Mouse (Mus musculus) hematopoietic stem cell, adult 5-6 weeks (primary cell): ENCODE results near the gene Akap8l. TPM values are rescaled to one million over a fixed set of nuclear protein-coding genes. Genes with fewer than 3 reads are reported as not detected.

Source experiments
- ATAC-seq, 2 experiments: fragments of 125-278 bp in 1 of 2; replicated peaks in 1 of 2; 2 replicates each; pipeline ENCODE4 v1.8.0; 2016 to 2017; ENCODE audit warnings: inconsistent platforms in 2 of 2, mild to moderate bottlenecking in 2 of 2, moderate number of reproducible peaks in 2 of 2, low read depth in 1 of 2, moderate TSS enrichment in 1 of 2; ENCODE audit not compliant: low FRiP score in 2 of 2, poor library complexity in 2 of 2, severe bottlenecking in 2 of 2, insufficient read depth in 1 of 2, low TSS enrichment in 1 of 2
- total RNA-seq: library from RNA; stranded (forward); fragments of 172-1452, 232-1000 nt; gene quantifications from 2 replicates; pipeline ENCODE4 v1.2.3, GENCODE M21; 2017

Gene Akap8l
- total RNA-seq = 122 and 127 TPM in 2 replicates

DNA sequence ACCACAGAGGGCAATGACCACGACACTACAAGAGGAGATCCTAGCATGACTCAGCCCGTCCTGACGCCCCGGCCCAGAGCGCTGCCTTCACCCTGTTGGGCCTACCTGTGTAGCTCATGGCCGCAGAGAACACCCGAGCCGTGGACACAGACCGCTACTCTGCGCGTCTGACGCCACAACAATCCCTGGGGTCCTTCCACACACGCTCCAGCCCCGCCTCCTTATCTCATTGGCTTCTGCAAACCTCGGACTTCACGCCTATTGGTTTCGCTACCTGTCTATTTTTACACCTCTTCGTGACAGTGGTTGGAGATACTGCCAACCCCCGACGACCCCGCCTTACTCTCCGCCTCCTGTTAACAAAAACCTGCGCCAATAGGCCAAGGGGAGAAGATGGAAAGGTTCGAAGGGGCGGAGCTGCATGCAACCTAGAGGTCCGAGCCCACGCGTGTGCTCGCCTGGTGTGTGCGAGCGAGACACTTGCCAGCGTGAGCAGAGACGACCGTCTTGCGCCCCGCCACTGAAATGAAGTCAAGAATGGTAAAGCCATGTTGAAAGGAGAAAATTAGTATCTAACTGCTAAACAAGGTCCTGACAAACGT is at the start of gene Akap8l:
Akap8l (minus strand) TSS at position 226 of the 602 bp plus-strand sequence.
- peak; percentile 97 to 98 for ATAC-seq

GRCm38 (mm10) chr17:32396266-32396665 is 45.9 kb upstream of the Akap8l start:
- no peak for ATAC-seq

DNA sequence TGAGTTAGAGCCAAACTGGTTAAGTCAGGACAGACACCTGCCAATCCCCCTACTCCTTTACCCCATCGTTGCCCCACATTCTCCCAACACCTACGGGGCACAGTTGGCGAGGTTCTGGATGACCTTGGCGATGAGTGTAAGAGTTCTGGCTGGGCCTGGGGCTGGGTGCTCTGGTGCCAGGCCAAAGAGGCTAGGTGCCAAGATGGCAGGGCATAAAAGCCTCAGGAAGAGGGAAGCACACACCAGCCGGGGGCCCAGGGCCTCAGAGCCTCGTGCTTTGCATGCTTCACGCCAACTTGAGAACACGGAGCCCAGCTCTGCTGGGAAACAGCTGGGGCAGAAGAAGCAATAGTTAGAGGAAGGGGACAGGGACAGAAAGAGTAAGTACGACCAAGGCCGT is 43.5 kb upstream of the Akap8l start:
- ATAC-seq = no peak

DNA sequence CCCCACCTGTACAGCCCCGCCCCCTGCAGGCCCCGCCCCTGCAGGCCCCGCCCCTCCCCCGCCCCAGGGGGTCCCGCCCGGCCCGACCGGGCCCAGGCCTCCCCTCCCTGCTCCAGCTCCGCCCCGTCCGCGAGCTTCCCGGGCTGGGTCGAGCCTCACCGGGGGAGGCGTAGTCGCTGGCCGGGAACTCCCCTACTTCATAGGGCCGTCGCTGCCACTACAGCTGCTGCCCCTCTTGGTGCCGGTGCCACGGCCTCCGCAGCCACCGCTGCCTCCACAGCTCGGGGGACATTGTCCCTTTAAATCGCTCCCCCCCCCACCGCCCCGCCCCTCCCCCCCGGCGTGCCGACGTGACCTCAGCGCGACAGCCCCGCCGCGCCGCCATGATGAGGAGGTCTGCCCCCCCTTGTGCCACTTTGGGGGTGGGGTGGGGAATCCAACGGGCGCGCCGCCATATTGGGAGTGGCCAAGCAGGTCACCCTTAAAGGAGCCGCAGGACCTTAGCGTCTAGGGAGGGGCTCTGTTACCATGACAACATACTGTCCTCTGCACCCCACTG is 38.8 kb upstream of the Akap8l start, which contains the start of gene Wiz:
Wiz (minus strand) TSS at position 339 of the 559 bp plus-strand sequence.
- peak; percentile 76 to 80 for ATAC-seq

- ATAC-seq = no peak
Measured at GRCm38 (mm10) chr17:32388370-32389100, 38.1 kb upstream of the Akap8l start.

- ATAC-seq = no peak
Measured at GRCm38 (mm10) chr17:32387986-32388369, 37.6 kb upstream of the Akap8l start.

DNA sequence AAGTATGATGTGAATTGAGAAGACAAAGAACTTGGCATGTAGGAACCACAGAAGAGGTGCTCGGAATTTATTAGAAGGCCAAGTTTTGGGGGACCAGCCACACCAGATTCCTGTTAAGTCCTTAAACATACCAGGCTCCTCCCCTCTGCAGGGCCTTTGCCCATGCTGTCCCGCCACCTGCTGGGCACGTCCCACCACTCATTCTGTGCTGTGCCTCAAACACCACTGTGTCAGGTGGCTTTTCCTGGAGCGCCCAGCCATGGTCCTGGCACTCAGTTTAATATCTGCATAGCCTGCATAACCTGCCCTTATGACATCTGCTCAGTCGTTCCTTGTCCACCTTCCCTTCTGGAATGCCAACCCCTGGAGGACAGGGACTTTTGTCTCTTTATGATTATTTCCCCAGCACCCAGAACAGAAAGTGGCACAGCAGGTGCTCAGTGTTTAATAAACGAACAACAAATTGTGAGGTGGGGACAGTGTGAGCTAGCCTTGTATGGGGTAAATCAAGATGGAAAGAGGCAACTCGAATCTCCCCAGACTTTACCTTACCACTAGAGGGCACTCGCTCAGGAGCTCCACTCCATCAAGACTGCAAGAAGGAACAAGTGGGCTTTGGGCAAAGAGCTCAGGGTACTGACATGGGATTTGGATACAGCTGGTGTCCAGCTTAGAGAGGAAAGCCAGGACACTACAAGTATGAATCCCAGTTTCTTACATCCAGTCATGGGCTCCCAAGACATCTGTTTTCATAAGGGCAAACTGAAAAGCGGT is 36.4 kb upstream of the Akap8l start:
- peak; percentile 31 to 42; a peak in 2 of 4 replicates for ATAC-seq

DNA sequence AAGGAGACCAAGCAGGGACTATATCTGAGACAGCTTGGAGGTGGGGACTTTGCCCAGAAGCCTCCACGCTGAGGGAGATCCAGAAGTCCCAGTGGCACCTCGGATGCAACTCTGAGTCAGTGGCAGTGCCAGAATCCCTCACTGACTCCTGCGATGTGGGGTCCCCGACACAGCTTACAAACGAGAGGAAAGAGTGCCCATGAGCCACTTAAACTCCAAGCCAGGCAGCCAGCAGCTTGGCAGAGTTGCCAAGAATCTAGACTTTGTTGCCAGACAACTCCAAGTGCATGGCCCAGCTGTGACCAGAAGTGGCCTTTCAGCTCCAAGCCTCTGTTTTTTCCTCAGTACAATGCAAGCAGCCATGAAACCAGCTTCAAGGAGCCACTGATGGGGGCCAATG is 33.3 kb upstream of the Akap8l start:
- no peak for ATAC-seq

DNA sequence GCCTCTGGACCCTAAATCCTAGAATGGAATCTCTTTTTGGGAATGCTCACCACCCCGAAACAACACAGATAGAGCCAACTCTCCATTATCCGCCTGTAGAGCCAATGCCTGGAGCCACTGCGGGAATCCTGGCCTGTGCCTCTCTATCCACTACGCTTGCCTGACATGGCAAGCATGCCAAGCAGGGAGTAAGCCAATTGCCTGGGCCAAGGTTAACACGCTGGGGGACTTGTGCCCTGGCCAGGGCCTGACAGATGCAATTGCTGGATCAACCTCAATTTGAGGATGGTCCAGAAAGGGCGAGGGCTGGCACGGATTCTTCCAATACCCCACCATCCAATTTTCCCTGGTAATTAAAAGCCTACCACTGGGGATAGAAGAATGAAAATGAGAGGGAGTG is 32.2 kb upstream of the Akap8l start:
- ATAC-seq = no peak

DNA sequence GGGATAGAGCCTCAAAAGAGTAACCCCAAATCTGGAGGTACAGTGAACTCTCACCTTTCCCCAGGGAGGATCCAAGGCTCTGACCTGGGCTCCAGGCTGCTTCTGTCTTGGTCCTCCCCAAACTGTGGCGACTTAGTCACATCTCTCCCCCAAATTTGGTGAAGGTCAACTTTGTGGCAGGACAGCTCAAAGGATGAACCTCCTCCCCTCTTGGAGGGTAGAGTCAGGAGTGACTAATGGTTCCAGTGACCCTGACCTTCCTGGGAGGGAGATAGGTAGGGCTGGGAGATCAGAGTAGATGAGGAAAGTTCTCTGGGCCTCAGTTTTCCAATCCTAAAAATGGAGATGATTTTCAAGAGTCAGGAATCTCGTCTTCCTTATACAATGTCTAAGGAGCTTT is 28.4 kb upstream of the Akap8l start:
- no peak for ATAC-seq

DNA sequence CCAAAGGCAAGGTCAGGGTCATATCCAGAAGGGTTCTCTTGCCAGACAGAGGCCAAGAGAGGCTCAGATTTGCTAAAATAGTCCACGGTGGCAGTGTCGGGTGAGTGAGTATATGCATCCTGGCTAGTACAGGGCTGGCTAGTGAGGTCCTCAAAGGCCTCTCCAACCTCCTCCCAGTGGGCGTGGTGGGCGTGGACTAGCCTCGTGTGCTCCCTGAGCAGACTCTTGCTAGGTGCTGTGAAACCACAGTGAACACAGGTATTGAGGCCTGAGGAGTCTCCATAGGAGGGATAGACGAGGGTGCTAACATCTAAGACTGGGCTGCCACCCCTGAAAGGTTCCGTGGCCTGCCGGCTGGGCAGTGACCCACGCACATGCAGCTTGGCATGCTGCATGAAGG is 26.7 kb upstream of the Akap8l start:
- ATAC-seq = no peak

DNA sequence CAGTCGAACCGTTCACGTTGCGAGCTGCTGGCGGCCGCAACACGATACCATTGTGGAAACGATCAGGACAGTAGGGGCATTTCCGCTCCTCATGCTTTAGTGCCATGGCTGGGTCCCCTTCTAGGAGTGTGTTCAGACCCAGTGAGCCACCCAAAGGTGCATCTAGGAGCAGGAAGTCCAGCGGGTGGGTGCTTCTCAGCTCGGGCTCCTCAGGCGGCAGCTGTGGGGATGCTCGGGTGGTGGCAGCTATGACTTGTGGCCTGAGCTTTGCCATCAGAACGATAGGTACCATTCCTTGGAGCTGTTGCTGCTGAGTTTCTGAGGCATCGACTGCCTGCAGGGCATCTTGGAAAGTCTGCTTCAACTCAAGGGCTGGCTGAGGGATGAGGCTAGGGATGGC is 26.1 kb upstream of the Akap8l start:
- no peak for ATAC-seq

DNA sequence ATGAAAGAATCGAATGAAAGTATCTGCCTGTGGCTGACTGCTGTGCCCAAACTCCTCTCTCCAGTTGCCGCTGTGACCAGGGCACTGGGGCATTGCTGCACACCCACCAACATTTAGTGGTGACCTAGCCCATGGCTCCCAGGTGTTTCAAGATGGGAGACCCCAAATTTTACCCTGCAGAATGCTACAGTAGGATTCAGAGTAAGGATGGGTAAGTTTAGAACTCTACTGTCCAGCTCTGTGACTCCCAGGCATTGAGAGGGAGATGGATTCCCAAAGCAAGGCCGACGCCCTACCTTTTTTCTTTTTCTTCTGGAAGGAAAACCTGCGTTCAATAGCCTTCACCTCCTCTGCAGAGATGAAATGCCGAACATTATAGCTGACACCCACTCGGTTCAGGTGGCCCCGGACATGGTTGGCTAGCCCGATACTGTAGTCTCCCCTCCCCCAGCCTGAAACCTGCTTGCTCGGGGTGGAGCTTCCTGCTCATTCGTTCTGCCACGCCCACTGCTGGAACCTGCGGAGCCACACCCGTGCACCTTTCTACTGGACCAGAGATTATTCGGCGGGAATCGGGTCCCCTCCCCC is 18.7 kb upstream of the Akap8l start:
- ATAC-seq = no peak

- ATAC-seq = no peak
Measured at GRCm38 (mm10) chr17:32367706-32368105, 17.3 kb upstream of the Akap8l start.

GRCm38 (mm10) chr17:32365296-32365695 is 14.9 kb upstream of the Akap8l start:
- no peak for ATAC-seq

- ATAC-seq = no peak
Measured at GRCm38 (mm10) chr17:32364850-32365249, 14.4 kb upstream of the Akap8l start.

- peak; percentile 84 to 92 for ATAC-seq
Measured at GRCm38 (mm10) chr17:32364331-32364730, 13.9 kb upstream of the Akap8l start.
